In genomic region chr8:74993081-74993474, GRCm38 (mm10) we compare ENCODE assay signal across 8 mouse cellular contexts. TPM values are rescaled to one million over a fixed set of nuclear protein-coding genes. Genes with fewer than 3 reads are reported as not detected.
DNase-seq lines count a peak whose midpoint lies in the region; ATAC-seq lines count a peak whose summit lies in the region.

Hmgxb4 (plus strand) TSS chr8:74993356.

- no peaks in the 10 kb centered on the region for H3K9me3 ChIP-seq in lung, embryonic 16.5 days (ENCODE audit: control insufficient read depth, low read length)
- no peaks in the 10 kb centered on the region for H3K9me3 ChIP-seq in limb, embryonic 11.5 days (ENCODE audit: control insufficient read depth, low read length)

- WGBS in lung, embryonic 16.5 days, result 15% methylated on average over 8 of the region's 8 CpGs
- 17% methylated on average over 8 of the region's 8 CpGs for WGBS in limb, embryonic 11.5 days

- H3K9ac ChIP-seq in lung, embryonic 16.5 days (ENCODE audit: low read length), result peak within 1 kb of the TSS; percentile 100
- H3K9ac ChIP-seq in limb, embryonic 11.5 days (ENCODE audit: low read length), result peak within 1 kb of the TSS; percentile 99

- no peaks in the 10 kb centered on the region for H3K36me3 ChIP-seq in lung, embryonic 16.5 days (ENCODE audit: control insufficient read depth, insufficient read depth, low read length)
- H3K36me3 ChIP-seq in limb, embryonic 11.5 days (ENCODE audit: control insufficient read depth, insufficient read depth, low read length), result no peaks in the 10 kb centered on the region

- no peaks in the 10 kb centered on the region for H3K27me3 ChIP-seq in lung, embryonic 16.5 days (ENCODE audit: control insufficient read depth, insufficient read depth, low read depth, low read length)
- no peaks in the 10 kb centered on the region for H3K27me3 ChIP-seq in limb, embryonic 11.5 days (ENCODE audit: control insufficient read depth, insufficient read depth, low read length)

- peak within 1 kb of the TSS; percentile 72 for H3K4me2 ChIP-seq in lung, embryonic 16.5 days (ENCODE audit: low read depth, low read length)
- peak within 1 kb of the TSS; percentile 60 for H3K4me2 ChIP-seq in limb, embryonic 11.5 days (ENCODE audit: low read depth, severe bottlenecking)

- intact Hi-C loops in heart, postnatal 10 days (cut with DNase I), result loop anchor here (1.0 to 5.0 kb wide), 3 partner anchors 40 to 219 kb away; partner anchors contain the start of genes Mcm5, Rasd2 and Tom1

- H3K4me3 ChIP-seq in lung, embryonic 16.5 days (ENCODE audit: low read length), result peak within 1 kb of the TSS; percentile 81
- H3K4me3 ChIP-seq in limb, embryonic 11.5 days (ENCODE audit: low read depth, low read length), result peak within 1 kb of the TSS; percentile 82

- DNase-seq in lung, postnatal 36 days, result no peak
- DNase-seq in heart, postnatal 10 days, result no peak
- no peak for DNase-seq in limb, embryonic 11.5 days (ENCODE audit: low spot score)
- DNase-seq in right cerebral cortex, postnatal 25 days, result no peak
- no peak for DNase-seq in thymus, postnatal 36 days

- ATAC-seq in lung, embryonic 16.5 days (ENCODE audit: low read depth), result no peak
- ATAC-seq in common myeloid progenitor, adult 5-6 weeks (replicated peaks; ENCODE audit: low read depth, poor library complexity, severe bottlenecking), result no peak
- 0 out of 2 replicates have a peak, but pooled peaks have one; percentile 2 for ATAC-seq in limb, embryonic 11.5 days (ENCODE audit: insufficient number of reproducible peaks, low FRiP score, low TSS enrichment, low read depth)
- ATAC-seq in neutrophil, adult 5-6 weeks (ENCODE audit: extremely low read depth, insufficient number of reproducible peaks, low FRiP score, poor library complexity, severe bottlenecking), result no peak

- H3K27ac ChIP-seq in lung, embryonic 16.5 days (ENCODE audit: low read length), result peak within 1 kb of the TSS; percentile 95
- H3K27ac ChIP-seq in limb, embryonic 11.5 days (replicated peaks; ENCODE audit: low read depth, low read length), result peak within 1 kb of the TSS; percentile 93

- H3K4me1 ChIP-seq in lung, embryonic 16.5 days (replicated peaks; ENCODE audit: control insufficient read depth, insufficient read depth, low read length), result peaks cover 11% of the 10 kb centered on the region
- H3K4me1 ChIP-seq in limb, embryonic 11.5 days (ENCODE audit: control insufficient read depth, insufficient read depth, low read length), result no peaks in the 10 kb centered on the region

RNA-seq across cellular contexts. Expression of gene Hmgxb4, which starts in this region (rescaled TPM):
- 35.6 and 37.2 TPM in 2 replicates for polyA plus RNA-seq in lung, embryonic 16.5 days (2015; fragmentation: Nextera tagmentation; extraction: Ambion mirVana)
- total RNA-seq in common myeloid progenitor, adult 5-6 weeks (2017), result 57.4 and 104 TPM in 2 replicates
- 10 to 100 TPM; 16.9 to 19.0 TPM for total RNA-seq in heart, postnatal 10 days (2021)
- 49.7 and 49.9 TPM in 2 replicates for polyA plus RNA-seq in limb, embryonic 11.5 days (2014; fragmentation: Nextera tagmentation; extraction: Ambion mirVana)
- 41.5 and 60.6 TPM in 2 replicates for total RNA-seq in neutrophil, adult 5-6 weeks (2017)
